Mouse (Mus musculus) midbrain, embryonic 16.5 days (tissue): Measurements from ENCODE around the gene Phf19. TPM values are rescaled to one million over a fixed set of nuclear protein-coding genes. Genes with fewer than 3 reads are reported as not detected.

Experiments used
- ATAC-seq: fragments of 200-750 bp; cut with Nextera tagmentation; 2 replicates; pipeline ENCODE4 v1.8.0; 2017; ENCODE audit warnings: moderate TSS enrichment
- H3K27ac ChIP-seq: fragments of 300-500 bp; sonication (generic); 2 replicates; pipeline ENCODE4 v1.5.1; 2014; ENCODE audit warnings: mild to moderate bottlenecking, low read length, mixed read lengths
- H3K27me3 ChIP-seq: fragments of 300-500 bp; sonication (generic); 2 replicates; pipeline ENCODE4 v1.6.1; 2014; ENCODE audit warnings: low read depth, low read length, mixed read lengths; ENCODE audit not compliant: control insufficient read depth, insufficient read depth
- H3K36me3 ChIP-seq: fragments of 300-500 bp; sonication (generic); 2 replicates; pipeline ENCODE4 v1.6.1; 2014; ENCODE audit warnings: mild to moderate bottlenecking, low read length, moderate library complexity, mixed read lengths; ENCODE audit not compliant: control insufficient read depth, insufficient read depth
- H3K4me1 ChIP-seq: fragments of 300-500 bp; sonication (generic); 2 replicates; pipeline ENCODE4 v1.6.1; 2014; ENCODE audit warnings: mild to moderate bottlenecking, low read length, mixed read lengths; ENCODE audit not compliant: control insufficient read depth, insufficient read depth
- H3K4me2 ChIP-seq: fragments of 300-500 bp; sonication (generic); 2 replicates; pipeline ENCODE4 v1.6.1; 2014; ENCODE audit warnings: mild to moderate bottlenecking, low read length, mixed read lengths
- H3K4me3 ChIP-seq: fragments of 300-500 bp; sonication (generic); 2 replicates; pipeline ENCODE4 v1.5.1; 2014; ENCODE audit warnings: low read depth, mild to moderate bottlenecking, low read length, moderate library complexity, mixed read lengths
- H3K9ac ChIP-seq: fragments of 300-500 bp; sonication (generic); 2 replicates; pipeline ENCODE4 v1.6.1; 2014; ENCODE audit warnings: low read depth, low read length, mixed read lengths
- H3K9me3 ChIP-seq: fragments of 300-500 bp; sonication (generic); replicated peaks from 2 replicates; pipeline ENCODE4 v1.6.1; 2014; ENCODE audit warnings: mild to moderate bottlenecking, low read length, mixed read lengths; ENCODE audit not compliant: control insufficient read depth, poor library complexity, severe bottlenecking
- WGBS: fragments of 180-500 bp; shearing (Covaris S2); extraction: QIAGEN DNeasy Blood & Tissue Kit; methylation state at CpG from one replicate; pipeline ENCODE4 v1.1.7; 2014; 5-methylcytosine and 5-hydroxymethylcytosine counted together
- polyA plus RNA-seq: library from polyadenylated mRNA; unstranded; fragments of >200 nt; fragmentation: Nextera tagmentation; extraction: Ambion mirVana; gene quantifications from 2 replicates; pipeline ENCODE4 v1.2.1, GENCODE M21; 2015

The Phf19 gene
- polyA plus RNA-seq, 1 experiment from 2014 or later: 1.4 TPM

DNA sequence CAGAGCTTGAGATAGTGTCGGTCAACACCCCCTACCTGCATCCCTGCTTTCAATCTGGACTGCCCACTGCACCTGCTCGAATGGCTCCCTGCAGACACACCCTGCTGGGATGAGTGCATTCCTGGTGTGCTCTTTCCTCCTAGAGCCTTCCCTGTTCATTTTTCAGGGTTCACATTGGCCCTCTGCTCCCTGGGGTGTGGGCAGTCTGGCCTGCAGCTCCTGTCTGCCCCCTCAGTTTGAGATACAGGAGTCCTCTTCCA lies 927 bp upstream of the Phf19 start:
- peak; percentile 26; the same call in 1 of the 2 replicates for ATAC-seq
- H3K9ac ChIP-seq: no peak overlapping the region
- peak overlapping the region; percentile 93; the same call in 1 of the 2 replicates for H3K4me2 ChIP-seq
- 7% methylated on average over 2 of the region's 2 CpGs for WGBS
- H3K27ac ChIP-seq: no peak overlapping the region
- no peaks in the 10 kb centered on the region for H3K9me3 ChIP-seq
- H3K36me3 ChIP-seq: no peaks in the 10 kb centered on the region
- H3K4me3 ChIP-seq: no peak overlapping the region
- peaks cover 10% of the 10 kb centered on the region; the same call in 1 of the 2 replicates for H3K4me1 ChIP-seq
- H3K27me3 ChIP-seq: peaks cover 11% of the 10 kb centered on the region

DNA sequence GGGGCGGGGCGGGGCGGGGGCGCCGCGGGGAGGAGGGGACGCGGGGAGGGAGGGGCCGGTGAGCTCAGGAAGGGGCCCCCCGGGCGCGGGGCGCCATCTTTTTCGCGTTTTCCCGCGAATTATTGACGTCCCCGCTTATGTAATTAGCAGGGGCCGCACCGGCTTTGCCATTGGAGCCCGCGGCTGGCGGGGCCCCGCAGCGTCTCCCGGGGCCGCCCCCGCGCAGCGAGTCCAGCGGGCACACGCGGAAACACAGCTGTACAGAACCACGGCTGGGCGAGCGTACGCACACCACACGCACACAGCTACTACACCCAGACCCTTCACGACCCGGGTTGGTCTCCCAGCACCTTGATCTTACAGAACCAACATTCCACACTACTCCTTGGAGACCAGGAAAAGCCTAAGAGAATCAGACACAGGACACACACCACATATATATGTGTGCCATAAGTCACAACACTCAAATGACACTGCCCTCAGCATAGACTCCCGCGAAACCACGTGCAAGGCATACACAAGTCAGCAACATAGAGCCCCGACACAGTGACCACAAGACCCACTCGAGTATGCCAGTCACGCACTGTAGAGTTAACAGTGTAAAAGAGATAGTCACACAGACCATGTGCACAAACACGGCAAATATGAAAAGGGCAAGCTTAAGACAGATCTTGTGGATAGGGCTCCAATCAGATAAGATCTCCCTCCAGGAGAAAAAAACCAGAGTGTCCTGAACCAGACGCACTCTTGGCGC lies 420 bp upstream of the Phf19 start:
- H3K4me2 ChIP-seq: peak overlapping the region; percentile 93
- WGBS: 2% methylated on average over 44 of the region's 50 CpGs

DNA sequence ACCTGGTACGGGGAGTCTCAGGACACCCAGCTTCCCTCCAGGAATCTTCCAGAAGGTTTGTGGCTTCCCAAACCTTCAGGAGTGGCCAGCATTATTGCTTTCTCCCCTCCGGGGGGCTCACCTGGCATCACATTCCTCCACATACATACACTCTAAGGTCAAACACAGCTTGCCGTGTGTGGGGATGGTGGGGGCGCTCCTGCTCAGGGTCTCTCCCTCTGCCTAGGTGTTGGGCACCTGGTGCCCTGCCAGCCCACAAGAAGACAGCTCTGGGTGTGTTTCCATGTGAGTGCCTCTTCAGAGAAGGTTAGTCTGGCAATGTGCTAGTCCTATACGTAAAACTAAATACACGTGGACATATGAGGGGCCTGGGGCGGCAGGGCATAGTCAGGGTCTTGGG lies 1.2 kb downstream of the Phf19 start:
- WGBS: 46% methylated on average over 7 of the region's 7 CpGs
- peak overlapping the region; percentile 59; the same call in 1 of the 2 replicates for H3K4me3 ChIP-seq
- no peak for ATAC-seq
- H3K27me3 ChIP-seq: peaks cover 11% of the 10 kb centered on the region
- no peaks in the 10 kb centered on the region for H3K36me3 ChIP-seq
- no peak overlapping the region for H3K9ac ChIP-seq
- H3K4me2 ChIP-seq: peak overlapping the region; percentile 93; the same call in 1 of the 2 replicates
- H3K27ac ChIP-seq: no peak overlapping the region
- no peaks in the 10 kb centered on the region for H3K9me3 ChIP-seq
- H3K4me1 ChIP-seq: peaks cover 10% of the 10 kb centered on the region; the same call in 1 of the 2 replicates

More for the DNA sequence above, 420 bp upstream of the Phf19 start:
- Histone ChIP-seq H3K27me3 (peaks cover 11% of the 10 kb centered on the region), H3K9me3 (no peaks in the 10 kb centered on the region), H3K27ac (no peak overlapping the region), H3K36me3 (no peaks in the 10 kb centered on the region), H3K4me3 (peak overlapping the region; percentile 59), H3K4me1 (peaks cover 10% of the 10 kb centered on the region; the same call in 1 of the 2 replicates), H3K9ac (peak overlapping the region; percentile 71)
- peak; percentile 76 for ATAC-seq

DNA sequence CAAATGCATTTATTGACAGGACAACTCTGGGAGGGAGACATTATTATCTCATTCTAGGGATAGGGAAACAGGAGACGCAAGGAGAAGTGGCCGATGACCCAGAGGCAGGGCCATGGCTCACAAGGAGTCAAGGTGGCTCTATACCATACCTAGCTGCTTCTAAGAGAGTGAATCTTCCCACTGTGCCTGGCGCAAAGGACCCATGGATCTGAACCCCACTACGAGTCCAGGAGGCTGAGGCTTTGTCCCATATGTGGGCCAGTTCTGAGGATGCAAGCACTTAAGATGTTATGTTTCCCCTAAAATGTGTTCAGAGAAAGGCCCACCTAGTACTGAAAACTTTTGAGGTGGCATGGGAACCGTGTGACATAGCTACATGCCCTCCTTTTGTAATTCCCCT lies 2.0 kb downstream of the Phf19 start:
- Histone ChIP-seq H3K9ac (no peak overlapping the region), H3K4me1 (peaks cover 10% of the 10 kb centered on the region; the same call in 1 of the 2 replicates), H3K36me3 (no peaks in the 10 kb centered on the region), H3K4me3 (no peak overlapping the region), H3K4me2 (no peak overlapping the region), H3K9me3 (no peaks in the 10 kb centered on the region), H3K27ac (no peak overlapping the region), H3K27me3 (peaks cover 11% of the 10 kb centered on the region)
- WGBS: 88% methylated on average over 5 of the region's 5 CpGs
- no peak for ATAC-seq

DNA sequence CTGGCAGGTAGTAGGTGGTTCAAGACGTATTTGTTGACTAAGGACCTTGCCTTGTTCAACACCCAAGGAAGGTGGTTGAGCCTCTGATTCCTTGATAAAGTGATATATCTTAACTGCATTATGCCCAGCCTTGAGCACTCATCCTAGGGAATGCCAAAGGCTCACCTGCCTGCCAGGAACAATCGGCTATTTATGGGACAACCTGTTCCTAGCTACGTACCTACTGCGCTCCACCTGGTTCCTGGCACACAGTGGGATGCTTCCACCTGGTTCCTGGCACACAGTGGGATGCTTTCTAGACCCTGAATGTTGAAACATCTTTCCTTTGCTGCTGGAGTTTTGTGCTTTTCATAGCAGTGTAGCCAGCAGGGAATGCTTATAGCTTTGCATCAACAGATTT lies 4.1 kb downstream of the Phf19 start:
- ATAC-seq: no peak
- peaks cover 11% of the 10 kb centered on the region for H3K27me3 ChIP-seq
- no peaks in the 10 kb centered on the region for H3K36me3 ChIP-seq
- H3K27ac ChIP-seq: no peak overlapping the region
- H3K4me1 ChIP-seq: peaks cover 10% of the 10 kb centered on the region; the same call in 1 of the 2 replicates
- no peak overlapping the region for H3K4me3 ChIP-seq
- 94% methylated on average over 4 of the region's 4 CpGs for WGBS
- no peak overlapping the region for H3K9ac ChIP-seq
- H3K9me3 ChIP-seq: no peaks in the 10 kb centered on the region
- no peak overlapping the region for H3K4me2 ChIP-seq

DNA sequence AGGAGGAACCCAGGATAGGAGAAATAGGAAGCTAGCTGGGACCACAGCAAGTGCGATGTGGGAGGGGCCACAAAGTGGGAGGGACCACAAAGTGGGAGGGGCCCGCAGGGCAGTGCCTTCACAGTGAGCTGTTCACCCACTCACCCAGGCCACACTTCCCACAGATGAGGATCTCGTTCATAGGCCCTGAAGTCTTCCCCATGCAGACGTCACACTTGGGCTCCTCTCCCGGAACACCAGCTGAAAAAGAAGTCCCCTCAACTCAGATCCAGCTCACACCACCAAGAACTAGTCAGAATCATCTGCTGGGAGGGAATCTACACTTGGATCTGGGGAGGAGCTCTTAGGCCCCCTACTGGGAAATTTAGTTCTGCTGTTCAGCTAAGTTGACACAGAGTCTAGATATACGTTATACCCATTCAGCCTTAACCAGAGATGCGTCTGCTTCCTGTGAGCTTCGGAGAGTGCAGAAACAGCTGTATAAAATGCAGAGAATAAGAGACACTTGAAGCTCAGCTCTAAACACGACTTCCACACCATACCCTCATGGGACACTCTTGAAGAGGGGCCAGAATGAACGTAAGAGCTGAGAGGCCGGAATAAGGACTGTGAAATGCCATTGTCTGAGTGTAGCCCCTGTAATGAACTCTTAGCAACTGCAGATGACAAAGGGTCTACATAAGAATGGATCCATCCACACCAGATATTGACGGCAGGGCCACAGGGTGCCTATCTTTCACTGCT lies 6.8 kb downstream of the Phf19 start:
- Histone ChIP-seq H3K4me1 (peaks cover 6% of the 10 kb centered on the region; the same call in 1 of the 2 replicates), H3K36me3 (no peaks in the 10 kb centered on the region), H3K4me3 (no peak overlapping the region), H3K27me3 (no peaks in the 10 kb centered on the region), H3K4me2 (no peak overlapping the region), H3K9ac (no peak overlapping the region), H3K9me3 (no peaks in the 10 kb centered on the region), H3K27ac (no peak overlapping the region)
- ATAC-seq: no peak
- 50% methylated on average over 12 of the region's 12 CpGs for WGBS

DNA sequence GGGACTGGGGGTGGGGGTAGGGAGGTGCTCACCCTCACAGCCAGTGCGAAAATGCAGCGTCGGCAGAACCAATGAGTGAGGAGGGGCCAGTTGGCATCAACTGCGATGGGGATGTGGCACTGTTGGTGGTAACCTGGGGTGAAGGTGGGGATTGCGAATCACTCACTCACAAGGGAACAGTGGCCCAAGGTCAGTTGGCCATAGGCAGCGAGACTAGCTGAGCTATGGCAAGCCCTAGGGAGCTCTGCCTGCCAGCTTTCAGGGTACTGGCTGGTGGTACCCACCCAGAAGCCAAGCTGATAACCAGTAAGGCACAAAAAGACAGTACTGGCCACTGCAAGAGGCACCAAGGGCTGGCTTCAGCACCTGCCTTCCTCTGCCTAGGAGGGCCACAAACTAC lies 7.4 kb downstream of the Phf19 start:
- ATAC-seq: no peak
- Histone ChIP-seq H3K4me2 (no peak overlapping the region), H3K4me3 (no peak overlapping the region), H3K9me3 (no peaks in the 10 kb centered on the region), H3K4me1 (peaks cover 6% of the 10 kb centered on the region; the same call in 1 of the 2 replicates), H3K9ac (no peak overlapping the region), H3K27ac (no peak overlapping the region), H3K27me3 (no peaks in the 10 kb centered on the region), H3K36me3 (no peaks in the 10 kb centered on the region)
- 80% methylated on average over 6 of the region's 6 CpGs for WGBS

DNA sequence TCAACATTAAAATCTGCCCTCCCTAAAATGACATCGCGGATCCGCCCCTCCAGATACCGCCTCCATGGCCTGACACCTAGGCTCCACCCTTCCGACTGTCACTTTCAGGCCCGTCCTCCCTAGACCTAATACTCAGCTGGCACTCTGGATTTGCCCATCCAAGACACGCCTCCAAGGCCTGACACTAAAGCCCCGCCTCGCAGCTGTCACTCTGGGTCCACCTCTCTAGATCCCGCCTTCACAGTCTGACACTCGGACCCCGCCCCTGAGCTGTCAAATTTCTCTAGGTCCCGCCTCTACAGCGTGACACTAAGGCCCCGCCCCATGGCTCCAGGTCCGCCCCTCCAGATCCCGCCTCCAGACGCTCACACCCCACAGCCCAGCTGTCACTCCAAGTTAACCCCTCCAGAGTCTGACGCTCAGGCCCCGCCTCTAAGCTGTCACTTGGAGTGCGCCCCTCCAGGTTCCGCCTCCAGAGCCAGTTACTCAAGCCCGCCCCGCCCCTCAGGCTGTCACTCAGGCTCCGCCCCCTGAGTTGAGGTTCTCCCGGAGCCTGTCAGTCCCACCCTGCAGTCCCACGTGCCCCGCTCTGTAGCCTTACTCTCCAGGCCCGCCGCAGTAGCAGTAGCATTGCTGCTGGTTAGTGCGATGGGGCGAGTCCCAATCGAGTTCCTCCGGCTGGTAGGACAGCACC lies 8.8 kb downstream of the Phf19 start:
- ATAC-seq: peak; percentile 98
- WGBS: under 1% methylated on average over 34 of the region's 34 CpGs
- H3K4me3 ChIP-seq: peak overlapping the region; percentile 34

More for the DNA sequence above, 8.8 kb downstream of the Phf19 start:
- no peaks in the 10 kb centered on the region for H3K36me3 ChIP-seq
- H3K9me3 ChIP-seq: no peaks in the 10 kb centered on the region
- H3K27ac ChIP-seq: peak overlapping the region; percentile 71
- H3K4me1 ChIP-seq: peaks cover 6% of the 10 kb centered on the region; the same call in 1 of the 2 replicates
- peak overlapping the region; percentile 56 for H3K4me2 ChIP-seq
- peak overlapping the region; percentile 37 for H3K9ac ChIP-seq
- no peaks in the 10 kb centered on the region for H3K27me3 ChIP-seq
